Mouse (Mus musculus): ENCODE results near the gene Nfkbia. TPM values are rescaled to one million over a fixed set of nuclear protein-coding genes. Genes with fewer than 3 reads are reported as not detected.
A peak's percentile ranks its signal among the peaks of the same experiment; 100 is the strongest.

Gene Nfkbia
- polyA plus RNA-seq, 1 experiment from 2014 or later: 51.4 TPM

- no peak overlapping the region for H3K27ac ChIP-seq (replicated peaks)
- ATAC-seq (ENCODE audit: low read depth): peak; percentile 60
- no peaks in the 10 kb centered on the region for H3K36me3 ChIP-seq
- no peak overlapping the region for H3K9ac ChIP-seq
- H3K4me3 ChIP-seq: no peak overlapping the region
- peaks cover 29% of the 10 kb centered on the region for H3K27me3 ChIP-seq
- H3K4me2 ChIP-seq: no peak overlapping the region
- H3K4me1 ChIP-seq (replicated peaks): no peaks in the 10 kb centered on the region
- no peaks in the 10 kb centered on the region for H3K9me3 ChIP-seq
- 17% methylated on average over 7 of the region's 7 CpGs for WGBS
Measured at GRCm38 (mm10) chr12:55505314-55506028, 13.0 kb upstream of the Nfkbia start.

- no peak overlapping the region for H3K27ac ChIP-seq (replicated peaks)
- 0 out of 2 replicates have a peak overlapping the region, but pooled peaks have one; percentile 25 for H3K4me2 ChIP-seq
- H3K27me3 ChIP-seq: peaks cover 20% of the 10 kb centered on the region
- no peak overlapping the region for H3K4me3 ChIP-seq
- no peaks in the 10 kb centered on the region for H3K9me3 ChIP-seq
- no peaks in the 10 kb centered on the region for H3K36me3 ChIP-seq
- 0 out of 2 replicates have a peak, but pooled peaks cover 3% of the 10 kb centered on the region for H3K4me1 ChIP-seq (replicated peaks)
- 0 out of 2 replicates have a peak overlapping the region, but pooled peaks have one; percentile 23 for H3K9ac ChIP-seq
- peak; percentile 78 for ATAC-seq (ENCODE audit: low read depth)
- WGBS: under 1% methylated on average over 10 of the region's 10 CpGs
Measured at GRCm38 (mm10) chr12:55499031-55499430, 6.6 kb upstream of the Nfkbia start.

- no peak overlapping the region for H3K4me3 ChIP-seq
- H3K36me3 ChIP-seq: no peaks in the 10 kb centered on the region
- H3K4me1 ChIP-seq (replicated peaks): peaks cover 12% of the 10 kb centered on the region
- H3K9me3 ChIP-seq: no peaks in the 10 kb centered on the region
- H3K4me2 ChIP-seq: no peak overlapping the region
- H3K27ac ChIP-seq (replicated peaks): no peak overlapping the region
- peaks cover 10% of the 10 kb centered on the region; the same call in 1 of the 2 replicates for H3K27me3 ChIP-seq
- H3K9ac ChIP-seq: no peak overlapping the region
- ATAC-seq (ENCODE audit: low read depth): no peak
- 58% methylated on average over 8 of the region's 8 CpGs for WGBS
Measured at GRCm38 (mm10) chr12:55497737-55498136, 5.3 kb upstream of the Nfkbia start.

GRCm38 (mm10) chr12:55495902-55496605 is 3.6 kb upstream of the Nfkbia start:
- Histone ChIP-seq H3K4me1 (replicated peaks) (peaks cover 18% of the 10 kb centered on the region), H3K9ac (no peak overlapping the region), H3K27ac (replicated peaks) (no peak overlapping the region; the same call in 1 of the 2 replicates), H3K4me3 (no peak overlapping the region), H3K4me2 (no peak overlapping the region), H3K9me3 (no peaks in the 10 kb centered on the region), H3K36me3 (no peaks in the 10 kb centered on the region), H3K27me3 (0 out of 2 replicates have a peak, but pooled peaks cover 2% of the 10 kb centered on the region)
- ATAC-seq (ENCODE audit: low read depth): no peak
- 69% methylated on average over 5 of the region's 5 CpGs for WGBS

- no peak overlapping the region for H3K9ac ChIP-seq
- WGBS: 34% methylated on average over 9 of the region's 9 CpGs
- no peak overlapping the region for H3K27ac ChIP-seq (replicated peaks)
- H3K9me3 ChIP-seq: no peaks in the 10 kb centered on the region
- no peak for ATAC-seq (ENCODE audit: low read depth)
- H3K4me3 ChIP-seq: no peak overlapping the region
- peaks cover 26% of the 10 kb centered on the region for H3K4me1 ChIP-seq (replicated peaks)
- H3K27me3 ChIP-seq: no peaks in the 10 kb centered on the region
- H3K36me3 ChIP-seq: peaks cover 7% of the 10 kb centered on the region
- no peak overlapping the region for H3K4me2 ChIP-seq
Measured at GRCm38 (mm10) chr12:55495114-55495901, 2.9 kb upstream of the Nfkbia start.

GRCm38 (mm10) chr12:55493381-55493780 is 934 bp upstream of the Nfkbia start:
- H3K9me3 ChIP-seq: no peaks in the 10 kb centered on the region
- no peaks in the 10 kb centered on the region for H3K27me3 ChIP-seq
- no peak overlapping the region; the same call in 1 of the 2 replicates for H3K4me3 ChIP-seq
- ATAC-seq (ENCODE audit: low read depth): no peak
- peaks cover 26% of the 10 kb centered on the region for H3K36me3 ChIP-seq
- peak overlapping the region; percentile 97; the same call in 1 of the 2 replicates for H3K9ac ChIP-seq
- H3K4me1 ChIP-seq (replicated peaks): peaks cover 37% of the 10 kb centered on the region
- peak overlapping the region; percentile 87 for H3K4me2 ChIP-seq
- 48% methylated on average over 8 of the region's 8 CpGs for WGBS
- H3K27ac ChIP-seq (replicated peaks): no peak overlapping the region

GRCm38 (mm10) chr12:55492941-55493340 is 494 bp upstream of the Nfkbia start:
- ATAC-seq (ENCODE audit: low read depth): no peak
- WGBS: 1% methylated on average over 12 of the region's 12 CpGs
- peak overlapping the region; percentile 87 for H3K4me2 ChIP-seq
- H3K4me1 ChIP-seq (replicated peaks): peaks cover 37% of the 10 kb centered on the region
- no peaks in the 10 kb centered on the region for H3K9me3 ChIP-seq
- H3K27me3 ChIP-seq: no peaks in the 10 kb centered on the region
- H3K36me3 ChIP-seq: peaks cover 31% of the 10 kb centered on the region
- peak overlapping the region; percentile 99 for H3K27ac ChIP-seq (replicated peaks)
- H3K9ac ChIP-seq: peak overlapping the region; percentile 97
- H3K4me3 ChIP-seq: peak overlapping the region; percentile 88

- peak overlapping the region; percentile 87 for H3K4me2 ChIP-seq
- H3K4me1 ChIP-seq (replicated peaks): peaks cover 37% of the 10 kb centered on the region
- 2% methylated on average over 45 of the region's 57 CpGs for WGBS
- H3K9ac ChIP-seq: peak overlapping the region; percentile 97
- H3K36me3 ChIP-seq: peaks cover 39% of the 10 kb centered on the region
- ATAC-seq (ENCODE audit: low read depth): peak; percentile 88
- H3K27ac ChIP-seq (replicated peaks): peak overlapping the region; percentile 99
- no peaks in the 10 kb centered on the region for H3K9me3 ChIP-seq
- H3K4me3 ChIP-seq: peak overlapping the region; percentile 88
- no peaks in the 10 kb centered on the region for H3K27me3 ChIP-seq
Measured at GRCm38 (mm10) chr12:55491516-55492183, 797 bp downstream of the Nfkbia start.

- ATAC-seq (ENCODE audit: low read depth): no peak
- Histone ChIP-seq H3K27me3 (no peaks in the 10 kb centered on the region), H3K9me3 (no peaks in the 10 kb centered on the region), H3K4me1 (replicated peaks) (peaks cover 37% of the 10 kb centered on the region), H3K36me3 (peaks cover 44% of the 10 kb centered on the region), H3K27ac (replicated peaks) (peak overlapping the region; percentile 99), H3K4me2 (peak overlapping the region; percentile 87), H3K9ac (peak overlapping the region; percentile 97), H3K4me3 (peak overlapping the region; percentile 88)
- 84% methylated on average over 13 of the region's 13 CpGs for WGBS
Measured at GRCm38 (mm10) chr12:55490722-55491449, 1.6 kb downstream of the Nfkbia start.

- Histone ChIP-seq H3K4me2 (peak overlapping the region; percentile 87), H3K4me1 (replicated peaks) (peaks cover 37% of the 10 kb centered on the region), H3K4me3 (no peak overlapping the region), H3K36me3 (peaks cover 44% of the 10 kb centered on the region), H3K9ac (0 out of 2 replicates have a peak overlapping the region, but pooled peaks have one; percentile 38), H3K27ac (replicated peaks) (no peak overlapping the region), H3K9me3 (no peaks in the 10 kb centered on the region), H3K27me3 (no peaks in the 10 kb centered on the region)
- 90% methylated on average over 14 of the region's 14 CpGs for WGBS
- ATAC-seq (ENCODE audit: low read depth): no peak
Measured at GRCm38 (mm10) chr12:55489986-55490721, 2.3 kb downstream of the Nfkbia start.
